Mouse (Mus musculus) MEL (cell line): ENCODE data around the gene Wdr61. TPM values are rescaled to one million over a fixed set of nuclear protein-coding genes. Genes with fewer than 3 reads are reported as not detected.

Experiments
- DNase-seq: peaks from one replicate; pipeline ENCODE4 v3.0.0; 2011; ENCODE audit warnings: low read depth, low spot score
- H3K27ac ChIP-seq: 2 replicates; pipeline ENCODE4 v1.5.1; 2012; ENCODE audit warnings: low read depth, mild to moderate bottlenecking, control low read depth, low read length, moderate library complexity; ENCODE audit not compliant: control insufficient read depth
- H3K27me3 ChIP-seq, 2 experiments: fragments of 150-350 bp in 1 of 2; sonication (generic) in 1 of 2; 2 replicates each; pipeline ENCODE4 v1.6.1; 2012; ENCODE audit warnings: low read length in 2 of 2, mild to moderate bottlenecking in 2 of 2, improper control_type of control experiment in 1 of 2, moderate library complexity in 1 of 2; ENCODE audit not compliant: insufficient read depth in 2 of 2, control insufficient read depth in 1 of 2
- H3K36me3 ChIP-seq, 2 experiments: 2 replicates each; pipeline ENCODE4 v1.6.1; 2012 to 2014; ENCODE audit warnings: low read length in 2 of 2, improper control_type of control experiment in 1 of 2, inconsistent platforms in 1 of 2, mild to moderate bottlenecking in 1 of 2; ENCODE audit not compliant: insufficient read depth in 2 of 2, control insufficient read depth in 1 of 2
- H3K4me1 ChIP-seq, 2 experiments: fragments of 150-350 bp in 1 of 2; sonication (generic) in 1 of 2; 2 replicates each; pipeline ENCODE4 v1.6.1; 2012; ENCODE audit warnings: low read length in 2 of 2, improper control_type of control experiment in 1 of 2, mild to moderate bottlenecking in 1 of 2; ENCODE audit not compliant: insufficient read depth in 2 of 2, control insufficient read depth in 1 of 2
- H3K4me3 ChIP-seq, 2 experiments: fragments of 150-350 bp in 1 of 2; sonication (generic) in 1 of 2; 2 replicates each; pipeline ENCODE4 v1.5.1; 2012; ENCODE audit warnings: low read depth in 2 of 2, low read length in 2 of 2, mild to moderate bottlenecking in 2 of 2, moderate library complexity in 2 of 2, control low read depth in 1 of 2, improper control_type of control experiment in 1 of 2; ENCODE audit not compliant: control insufficient read depth in 1 of 2, insufficient read depth in 1 of 2
- H3K79me2 ChIP-seq: 2 replicates; pipeline ENCODE4 v1.6.1; 2012; ENCODE audit warnings: mild to moderate bottlenecking, low read length, moderate library complexity; ENCODE audit not compliant: control insufficient read depth, poor library complexity, insufficient read depth
- H3K9ac ChIP-seq: 2 replicates; pipeline ENCODE4 v1.6.1; 2012; ENCODE audit warnings: low read depth, mild to moderate bottlenecking, control low read depth, low read length, moderate library complexity; ENCODE audit not compliant: control insufficient read depth, poor library complexity, severe bottlenecking
- H3K9me3 ChIP-seq: fragments of 150-350 bp; sonication (generic); replicated peaks from 2 replicates; pipeline ENCODE4 v1.6.1; 2012; ENCODE audit warnings: mild to moderate bottlenecking, low read length, improper control_type of control experiment, moderate library complexity; ENCODE audit not compliant: insufficient read depth
- CHD1 ChIP-seq: IDR thresholded peaks from 2 replicates; pipeline ENCODE4 v1.6.1; 2012; ENCODE audit warnings: low read depth, mild to moderate bottlenecking, inconsistent platforms, low read length, improper control_type of control experiment
- CTCF ChIP-seq, 3 experiments: IDR thresholded peaks in 2 of 3; conservative IDR thresholded peaks in 1 of 3; 2 replicates each; pipeline ENCODE4 v1.5.1; 2011 to 2012; ENCODE audit warnings: low read length in 3 of 3, low read depth in 2 of 3, mild to moderate bottlenecking in 2 of 3, improper control_type of control experiment in 1 of 3, inconsistent platforms in 1 of 3, mixed read lengths in 1 of 3, moderate library complexity in 1 of 3; ENCODE audit not compliant: control insufficient read depth in 1 of 3, insufficient read depth in 1 of 3, poor library complexity in 1 of 3, severe bottlenecking in 1 of 3
- E2F4 ChIP-seq: IDR thresholded peaks from 2 replicates; pipeline ENCODE4 v1.6.1; 2011; ENCODE audit warnings: low read depth, low read length, improper control_type of control experiment, borderline replicate concordance
- ELF1 ChIP-seq: IDR thresholded peaks from 2 replicates; pipeline ENCODE4 v1.6.1; 2014; ENCODE audit warnings: low read depth, mild to moderate bottlenecking, inconsistent platforms, low read length, improper control_type of control experiment, moderate library complexity
- EP300 ChIP-seq, 2 experiments: IDR thresholded peaks; 2 replicates each; pipeline ENCODE4 v1.6.1; 2011; ENCODE audit warnings: improper control_type of control experiment in 2 of 2, low read length in 2 of 2, low read depth in 1 of 2, mild to moderate bottlenecking in 1 of 2
- ETS1 ChIP-seq: IDR thresholded peaks from 2 replicates; pipeline ENCODE4 v1.6.1; 2012; ENCODE audit warnings: low read depth, mild to moderate bottlenecking, inconsistent platforms, low read length, improper control_type of control experiment, moderate library complexity
- GABPA ChIP-seq: IDR thresholded peaks from 2 replicates; pipeline ENCODE4 v1.6.1; 2012; ENCODE audit warnings: low read depth, mild to moderate bottlenecking, inconsistent platforms, low read length, improper control_type of control experiment, moderate library complexity
- GATA1 ChIP-seq: IDR thresholded peaks from 2 replicates; pipeline ENCODE4 v1.6.1; 2011; ENCODE audit warnings: low read depth, low read length, improper control_type of control experiment
- HCFC1 ChIP-seq: IDR thresholded peaks from 2 replicates; pipeline ENCODE4 v1.6.1; 2012; ENCODE audit warnings: low read depth, mild to moderate bottlenecking, inconsistent platforms, low read length, improper control_type of control experiment, moderate library complexity
- JUND ChIP-seq: IDR thresholded peaks from 2 replicates; pipeline ENCODE4 v1.6.1; 2011; ENCODE audit warnings: low read depth, mild to moderate bottlenecking, improper control_type of control experiment, low read length
- KAT2A ChIP-seq: conservative IDR thresholded peaks from 2 replicates; pipeline ENCODE4 v1.6.1; 2012; ENCODE audit warnings: low read depth, low read length, improper control_type of control experiment, inconsistent platforms
- MAFK ChIP-seq: IDR thresholded peaks from 2 replicates; pipeline ENCODE4 v1.6.1; 2011; ENCODE audit warnings: low read depth, mild to moderate bottlenecking, low read length, improper control_type of control experiment, borderline replicate concordance
- MXI1 ChIP-seq: IDR thresholded peaks from 2 replicates; pipeline ENCODE4 v1.6.1; 2011; ENCODE audit warnings: mild to moderate bottlenecking, low read depth, low read length, improper control_type of control experiment
- MYB ChIP-seq: IDR thresholded peaks from 2 replicates; pipeline ENCODE4 v1.6.1; 2011; ENCODE audit warnings: mild to moderate bottlenecking, low read depth, low read length, improper control_type of control experiment
- MYC ChIP-seq: IDR thresholded peaks from 2 replicates; pipeline ENCODE4 v1.6.1; 2011; ENCODE audit warnings: low read depth, mild to moderate bottlenecking, low read length, improper control_type of control experiment, moderate library complexity
- NELFE ChIP-seq: IDR thresholded peaks from 2 replicates; pipeline ENCODE4 v1.6.1; 2011; ENCODE audit warnings: low read depth, low read length, improper control_type of control experiment
- NRF1 ChIP-seq: IDR thresholded peaks from 2 replicates; pipeline ENCODE4 v1.6.1; 2014; ENCODE audit warnings: low read depth, mild to moderate bottlenecking, inconsistent platforms, low read length, improper control_type of control experiment, moderate library complexity; ENCODE audit not compliant: poor library complexity, insufficient read depth, severe bottlenecking
- POLR2A ChIP-seq, 2 experiments: IDR thresholded peaks; 2 replicates each; pipeline ENCODE4 v1.6.1; 2011 to 2012; ENCODE audit warnings: low read length in 2 of 2, mild to moderate bottlenecking in 2 of 2, control low read depth in 1 of 2, improper control_type of control experiment in 1 of 2, low read depth in 1 of 2, moderate library complexity in 1 of 2; ENCODE audit not compliant: control insufficient read depth in 1 of 2, insufficient read depth in 1 of 2, poor library complexity in 1 of 2
- POLR2AphosphoS5 ChIP-seq: IDR thresholded peaks from 2 replicates; pipeline ENCODE4 v1.6.1; 2012; ENCODE audit warnings: low read depth, borderline replicate concordance, mild to moderate bottlenecking, inconsistent platforms, low read length, moderate library complexity, mixed read lengths
- RAD21 ChIP-seq: IDR thresholded peaks from 2 replicates; pipeline ENCODE4 v1.6.1; 2011; ENCODE audit warnings: mild to moderate bottlenecking, low read depth, low read length, improper control_type of control experiment
- RCOR1 ChIP-seq: IDR thresholded peaks from 2 replicates; pipeline ENCODE4 v1.6.1; 2012; ENCODE audit warnings: low read depth, mild to moderate bottlenecking, inconsistent platforms, low read length, improper control_type of control experiment
- SIN3A ChIP-seq: IDR thresholded peaks from 2 replicates; pipeline ENCODE4 v1.6.1; 2012; ENCODE audit warnings: low read length, improper control_type of control experiment, inconsistent platforms
- SMC3 ChIP-seq: IDR thresholded peaks from 2 replicates; pipeline ENCODE4 v1.6.1; 2011; ENCODE audit warnings: low read depth, low read length, improper control_type of control experiment
- TAL1 ChIP-seq: IDR thresholded peaks from 2 replicates; pipeline ENCODE4 v1.6.1; 2012; ENCODE audit warnings: mild to moderate bottlenecking, inconsistent platforms, low read length, moderate library complexity, mixed read lengths
- TBP ChIP-seq: IDR thresholded peaks from 2 replicates; pipeline ENCODE4 v1.8.0; 2011; ENCODE audit warnings: low read depth, low read length, improper control_type of control experiment
- TCF12 ChIP-seq: IDR thresholded peaks from 2 replicates; pipeline ENCODE4 v1.6.1; 2014; ENCODE audit warnings: low read depth, mild to moderate bottlenecking, inconsistent platforms, low read length, improper control_type of control experiment, moderate library complexity
- UBTF ChIP-seq: IDR thresholded peaks from 2 replicates; pipeline ENCODE4 v1.6.1; 2012; ENCODE audit warnings: low read depth, mild to moderate bottlenecking, inconsistent platforms, low read length, improper control_type of control experiment, moderate library complexity, borderline replicate concordance; ENCODE audit not compliant: insufficient read depth
- USF1 ChIP-seq: IDR thresholded peaks from 2 replicates; pipeline ENCODE4 v1.6.1; 2014; ENCODE audit warnings: low read depth, mild to moderate bottlenecking, inconsistent platforms, low read length, improper control_type of control experiment, moderate library complexity
- USF2 ChIP-seq, 2 experiments: IDR thresholded peaks; 2 replicates each; pipeline ENCODE4 v1.6.1; 2011 to 2012; ENCODE audit warnings: improper control_type of control experiment in 2 of 2, low read length in 2 of 2, borderline replicate concordance in 1 of 2, inconsistent platforms in 1 of 2, low read depth in 1 of 2, mild to moderate bottlenecking in 1 of 2; ENCODE audit not compliant: insufficient read depth in 1 of 2
- ZKSCAN1 ChIP-seq: IDR thresholded peaks from 2 replicates; pipeline ENCODE4 v1.6.1; 2012; ENCODE audit warnings: low read depth, mild to moderate bottlenecking, inconsistent platforms, low read length, improper control_type of control experiment, moderate library complexity
- polyA plus RNA-seq, 2 experiments: library from polyadenylated mRNA; stranded (reverse) in 1 of 2; unstranded in 1 of 2; fragments of >175 nt in 1 of 2; fragments of >200 nt in 1 of 2; gene quantifications; 2 replicates each; pipeline versions ENCODE4 v1.2.1 to v1.2.4; 2012; ENCODE audit warnings: low replicate concordance in 2 of 2, low read depth in 1 of 2; ENCODE audit not compliant: insufficient read length in 2 of 2, insufficient read depth in 1 of 2, missing spikeins in 1 of 2
- total RNA-seq: library from RNA; depleted of rRNA; stranded (reverse); fragments of 300-350 nt; gene quantifications from 2 replicates; pipeline ENCODE4 v1.2.3, GENCODE M21; 2012

Wdr61 gene
- total and polyA plus RNA-seq, 3 experiments: 182 to 217 TPM; not detected in 1

GRCm38 (mm10) chr9:54732122-54732521 lies 2.2 kb downstream of the Wdr61 start:
- Histone ChIP-seq H3K4me1 (peaks cover 0 to 13% of the 10 kb centered on the region in 2 experiments), H3K27me3 (no peaks in the 10 kb centered on the region), H3K4me3 (no peak overlapping the region), H3K9me3 (no peaks in the 10 kb centered on the region), H3K27ac (no peak overlapping the region), H3K9ac (no peak overlapping the region), H3K36me3 (peaks cover 16 to 18% of the 10 kb centered on the region in 2 experiments), H3K79me2 (peaks cover 34% of the 10 kb centered on the region)
- TF ChIP-seq EP300 (IDR thresholded peaks at IDR 0.05; ENCODE audit: low read depth in 1 of 2, low read length in 2 of 2) (no peak), POLR2A (IDR thresholded peaks at IDR 0.05; ENCODE audit: control insufficient read depth in 1 of 2, insufficient read depth in 1 of 2, low read depth in 1 of 2, low read length in 2 of 2, poor library complexity in 1 of 2) (no peak), RAD21 (peak; percentile 44), MYC (no peak), POLR2AphosphoS5 (no peak), MAFK (no peak), ELF1 (no peak), CTCF (IDR thresholded peaks at IDR 0.05 in 2 of 3, conservative IDR thresholded peaks at IDR 0.05 in 1 of 3; ENCODE audit: control insufficient read depth in 1 of 3, insufficient read depth in 1 of 3, low read depth in 2 of 3, low read length in 3 of 3, poor library complexity in 1 of 3, severe bottlenecking in 1 of 3) (peak; percentile 16 to 81 (median 72); a peak in 5 of 6 replicates), HCFC1 (no peak), NELFE (no peak), UBTF (no peak), E2F4 (no peak), SMC3 (peak; percentile 29; the same call in 1 of the 2 replicates), ZKSCAN1 (0 out of 2 replicates have a peak, but pooled peaks have one; percentile 60), TCF12 (no peak), KAT2A (no peak), SIN3A (peak; percentile 47; the same call in 1 of the 2 replicates), MYB (no peak), TBP (no peak), GABPA (no peak), NRF1 (no peak), RCOR1 (no peak), JUND (no peak), CHD1 (no peak), TAL1 (no peak), USF2 (IDR thresholded peaks at IDR 0.05; ENCODE audit: borderline replicate concordance in 1 of 2, insufficient read depth in 1 of 2, low read depth in 1 of 2, low read length in 2 of 2) (no peak), ETS1 (no peak), USF1 (no peak), MXI1 (peak; percentile 21; the same call in 1 of the 2 replicates), GATA1 (no peak)
- peak; percentile 79 for DNase-seq
